ENCODE assay signal across 13 mouse cellular contexts in the genomic region with DNA sequence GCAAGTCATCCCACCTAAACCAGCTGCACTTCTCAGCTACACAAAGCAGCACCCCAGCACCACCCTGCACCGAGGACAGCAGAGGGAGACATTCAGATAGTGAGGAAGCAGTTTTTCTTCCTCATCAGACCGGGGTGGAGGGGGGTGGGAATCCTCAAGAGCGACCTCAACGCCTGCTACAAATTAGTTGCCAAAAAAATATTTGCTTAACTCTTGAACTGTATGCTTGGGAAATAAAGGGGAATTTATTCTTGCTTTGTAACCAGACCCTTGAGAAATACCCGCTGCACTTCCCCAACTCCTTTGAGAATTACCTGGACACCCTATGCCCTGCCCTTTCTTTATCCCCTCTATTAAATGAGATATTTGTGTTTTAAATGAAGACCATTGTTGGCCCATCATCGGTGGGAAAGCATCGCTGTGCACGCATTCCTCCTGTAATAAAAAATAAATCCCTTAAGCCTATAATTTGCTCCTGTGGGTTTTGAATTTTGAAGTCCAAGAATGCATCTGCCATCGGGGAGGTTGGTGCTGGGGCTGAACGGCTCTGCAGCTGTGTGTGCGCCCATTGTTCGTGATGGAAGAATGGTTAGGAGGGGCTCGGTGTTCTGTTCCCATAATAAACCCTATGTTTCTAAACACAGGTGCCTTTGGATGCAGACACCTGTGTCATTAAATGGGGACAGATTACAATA.
DNase-seq lines count a peak whose midpoint lies in the region; ATAC-seq and TF ChIP-seq lines count a peak whose summit lies in the region.
"Had no signal": no experiment of that assay in that cellular context is flagged by ENCODE, and none has a peak within 500 bp of the region (broad histone marks: within the 10 kb centered on the region; RNA-seq: fewer than 3 reads in every experiment).

No protein-coding gene starts in this region.

- no peak for DNase-seq in intestine, embryonic 14.5 days (ENCODE audit: low spot score)
- DNase-seq in lung, postnatal 0 days (ENCODE audit: low spot score) = peak; percentile 57
- no peak for DNase-seq in lung, adult 18-20 months
- DNase-seq in embryo, embryonic 11 days = peak; percentile 37
- DNase-seq in adrenal gland, postnatal 14 days = no peak
- DNase-seq in adrenal gland, postnatal 10 days = no peak
- DNase-seq: adrenal gland, postnatal 25 days; layer of hippocampus, postnatal 36 days had no signal

- H3K9me3 ChIP-seq in intestine, embryonic 14.5 days (ENCODE audit: control insufficient read depth, low read length) = no peaks in the 10 kb centered on the region
- no peaks in the 10 kb centered on the region for H3K9me3 ChIP-seq in intestine, embryonic 15.5 days
- no peaks in the 10 kb centered on the region for H3K9me3 ChIP-seq in lung, postnatal 0 days (ENCODE audit: low read length)
- no peaks in the 10 kb centered on the region for H3K9me3 ChIP-seq in embryonic facial prominence, embryonic 15.5 days (replicated peaks)
- H3K9me3 ChIP-seq: limb, embryonic 15.5 days; neural tube, embryonic 12.5 days had no signal

- H3K4me1 ChIP-seq in intestine, embryonic 14.5 days (replicated peaks; ENCODE audit: control insufficient read depth, insufficient read depth, low read length) = peaks cover 17% of the 10 kb centered on the region
- H3K4me1 ChIP-seq in intestine, embryonic 15.5 days (replicated peaks) = no peaks in the 10 kb centered on the region
- no peaks in the 10 kb centered on the region; the same call in 1 of the 2 replicates for H3K4me1 ChIP-seq in lung, postnatal 0 days (ENCODE audit: insufficient read depth, low read depth, low read length)
- H3K4me1 ChIP-seq in embryonic facial prominence, embryonic 15.5 days = peaks cover 19% of the 10 kb centered on the region
- H3K4me1 ChIP-seq: neural tube, embryonic 12.5 days had no signal

- peak; percentile 48 for TF ChIP-seq CTCF in lung, postnatal 0 days (IDR thresholded peaks at IDR 0.05)

- WGBS in intestine, embryonic 14.5 days = 51% methylated on average over 13 of the region's 13 CpGs
- WGBS in intestine, embryonic 15.5 days = 42% methylated on average over 13 of the region's 13 CpGs
- 55% methylated on average over 13 of the region's 13 CpGs for WGBS in lung, postnatal 0 days
- 21% methylated on average over 13 of the region's 13 CpGs for WGBS in embryonic facial prominence, embryonic 15.5 days

- no peaks in the 10 kb centered on the region for H3K27me3 ChIP-seq in intestine, embryonic 14.5 days (replicated peaks; ENCODE audit: control insufficient read depth, insufficient read depth, low read length)
- no peaks in the 10 kb centered on the region for H3K27me3 ChIP-seq in intestine, embryonic 15.5 days (replicated peaks)
- H3K27me3 ChIP-seq in lung, postnatal 0 days (replicated peaks; ENCODE audit: insufficient read depth, low read length) = no peaks in the 10 kb centered on the region
- no peaks in the 10 kb centered on the region for H3K27me3 ChIP-seq in embryonic facial prominence, embryonic 15.5 days
- H3K27me3 ChIP-seq: CH12.LX; limb, embryonic 15.5 days; neural tube, embryonic 12.5 days had no signal

- no peak overlapping the region for H3K4me2 ChIP-seq in intestine, embryonic 14.5 days (ENCODE audit: low read length)
- no peak overlapping the region for H3K4me2 ChIP-seq in intestine, embryonic 15.5 days (replicated peaks)
- no peak overlapping the region for H3K4me2 ChIP-seq in lung, postnatal 0 days (replicated peaks; ENCODE audit: low read depth, low read length)
- no peak overlapping the region for H3K4me2 ChIP-seq in embryonic facial prominence, embryonic 15.5 days (replicated peaks)
- H3K4me2 ChIP-seq: limb, embryonic 15.5 days; neural tube, embryonic 12.5 days had no signal

- H3K9ac ChIP-seq in intestine, embryonic 14.5 days (ENCODE audit: low read length) = no peak overlapping the region
- H3K9ac ChIP-seq in intestine, embryonic 15.5 days = no peak overlapping the region
- H3K9ac ChIP-seq in lung, postnatal 0 days (replicated peaks; ENCODE audit: low read depth) = no peak overlapping the region
- H3K9ac ChIP-seq in embryonic facial prominence, embryonic 15.5 days = no peak overlapping the region
- H3K9ac ChIP-seq: limb, embryonic 15.5 days; neural tube, embryonic 12.5 days had no signal

- no peak overlapping the region for H3K4me3 ChIP-seq in intestine, embryonic 14.5 days (ENCODE audit: low read depth, low read length)
- H3K4me3 ChIP-seq in intestine, embryonic 15.5 days (replicated peaks) = no peak overlapping the region
- H3K4me3 ChIP-seq in lung, postnatal 0 days (ENCODE audit: low read depth, low read length) = no peak overlapping the region
- no peak overlapping the region for H3K4me3 ChIP-seq in embryonic facial prominence, embryonic 15.5 days (replicated peaks)
- H3K4me3 ChIP-seq: limb, embryonic 15.5 days; neural tube, embryonic 12.5 days had no signal

- TF ChIP-seq EP300 in lung, postnatal 0 days (IDR thresholded peaks at IDR 0.05) = no peak

- H3K27ac ChIP-seq in intestine, embryonic 14.5 days (ENCODE audit: low read depth) = no peak overlapping the region
- H3K27ac ChIP-seq in intestine, embryonic 15.5 days = no peak overlapping the region
- H3K27ac ChIP-seq in lung, postnatal 0 days (ENCODE audit: low read length) = no peak overlapping the region
- peak overlapping the region; percentile 22; the same call in 1 of the 2 replicates for H3K27ac ChIP-seq in embryonic facial prominence, embryonic 15.5 days (replicated peaks)
- H3K27ac ChIP-seq: limb, embryonic 15.5 days; neural tube, embryonic 12.5 days had no signal

- ATAC-seq in intestine, embryonic 14.5 days (replicated peaks; ENCODE audit: low FRiP score, low TSS enrichment, low read depth) = 0 out of 2 replicates have a peak, but pooled peaks have one; percentile 8
- no peak for ATAC-seq in intestine, embryonic 15.5 days
- peak; percentile 28; the same call in 1 of the 2 replicates for ATAC-seq in lung, postnatal 0 days
- peak; percentile 65; the same call in 1 of the 2 replicates for ATAC-seq in embryonic facial prominence, embryonic 15.5 days (ENCODE audit: insufficient number of reproducible peaks, low FRiP score, low TSS enrichment, low read depth)

- no peaks in the 10 kb centered on the region for H3K36me3 ChIP-seq in intestine, embryonic 14.5 days (ENCODE audit: control insufficient read depth, insufficient read depth, low read length)
- H3K36me3 ChIP-seq in intestine, embryonic 15.5 days = no peaks in the 10 kb centered on the region
- no peaks in the 10 kb centered on the region for H3K36me3 ChIP-seq in lung, postnatal 0 days (ENCODE audit: insufficient read depth, low read length)
- H3K36me3 ChIP-seq in embryonic facial prominence, embryonic 15.5 days = no peaks in the 10 kb centered on the region
- H3K36me3 ChIP-seq: limb, embryonic 15.5 days; neural tube, embryonic 12.5 days had no signal

Comparison
In these comparisons a context has a peak if more than half of its experiments do, and no peak if none do; other contexts are left out.
1. DNase-seq: peak in lung, postnatal 0 days (single experiment) and embryo, embryonic 11 days (single experiment); none in intestine, embryonic 14.5 days (single experiment), lung, adult 18-20 months (0 of 2), adrenal gland, postnatal 14 days (single experiment) and adrenal gland, postnatal 10 days (single experiment).